11 mouse cellular contexts compared by ENCODE assay signal in the genomic region with DNA sequence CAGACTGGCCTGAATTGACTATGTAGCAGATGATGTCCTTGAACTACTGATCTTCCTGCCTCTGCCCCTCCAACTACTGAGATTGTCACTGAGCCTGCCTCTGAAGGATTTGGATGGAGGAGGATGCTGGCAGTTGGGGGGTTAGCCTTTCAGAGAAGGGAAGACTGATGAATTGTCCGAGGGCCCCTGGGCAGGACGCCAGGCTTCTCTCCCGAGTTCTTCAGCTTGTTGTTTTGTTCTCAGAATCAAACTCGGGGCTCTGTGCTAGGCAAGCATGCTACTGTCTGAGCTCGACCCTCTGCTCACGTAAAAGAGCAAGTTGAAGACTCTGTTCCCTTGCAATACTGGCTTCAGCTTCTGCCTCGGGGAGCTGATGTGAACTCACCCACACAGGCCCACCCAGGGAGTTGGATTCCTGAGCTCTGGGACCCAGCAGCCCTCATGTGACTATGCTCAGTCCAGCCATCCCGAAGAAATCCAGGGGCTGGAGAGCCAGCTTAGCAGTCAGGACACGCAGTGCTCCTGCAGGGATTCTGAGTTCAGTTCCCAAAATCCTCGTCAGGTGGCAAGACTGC. TPM values are rescaled to one million over a fixed set of nuclear protein-coding genes. Genes with fewer than 3 reads are reported as not detected.
A peak's percentile ranks its signal among the peaks of the same experiment; 100 is the strongest.
DNase-seq lines count a peak whose midpoint lies in the region; ATAC-seq lines count a peak whose summit lies in the region.
"Had no signal": no experiment of that assay in that cellular context is flagged by ENCODE, and none has a peak within 500 bp of the region (broad histone marks: within the 10 kb centered on the region; RNA-seq: fewer than 3 reads in every experiment).

No protein-coding gene starts in this region.

- DNase-seq in adrenal gland, postnatal 14 days = peak; percentile 56
- DNase-seq in adrenal gland, adult 2 months = no peak
- DNase-seq in kidney, postnatal 4 days = peak; percentile 54 to 67
- no peak for DNase-seq in kidney, adult 18-20 months
- peak; percentile 75 for DNase-seq in Muller cell, postnatal 12 days (ENCODE audit: inconsistent ontology term)
- no peak for DNase-seq in natural killer cell, adult 2 months (ENCODE audit: low spot score in 2 of 2)

- ATAC-seq in intestine, embryonic 15.5 days = no peak
- no peak for ATAC-seq in liver, embryonic 12.5 days
- ATAC-seq: inflammation-experienced regulatory T-cells, adult 6 months had no signal

- WGBS in intestine, embryonic 15.5 days = 35% methylated on average over 10 of the region's 10 CpGs
- WGBS in liver, embryonic 12.5 days (ENCODE audit: insufficient replicate concordance) = 58% methylated on average over 10 of the region's 10 CpGs

- 0 out of 2 replicates have a peak overlapping the region, but pooled peaks have one; percentile 22 for H3K4me2 ChIP-seq in intestine, embryonic 15.5 days (replicated peaks)
- no peak overlapping the region for H3K4me2 ChIP-seq in liver, embryonic 12.5 days
- H3K4me2 ChIP-seq: liver, embryonic 15.5 days had no signal

- no peaks in the 10 kb centered on the region for H3K9me3 ChIP-seq in intestine, embryonic 15.5 days
- H3K9me3 ChIP-seq in liver, embryonic 12.5 days (replicated peaks) = no peaks in the 10 kb centered on the region
- H3K9me3 ChIP-seq: liver, embryonic 15.5 days had no signal

- H3K9ac ChIP-seq in intestine, embryonic 15.5 days = no peak overlapping the region
- H3K9ac ChIP-seq in liver, embryonic 12.5 days = no peak overlapping the region
- H3K9ac ChIP-seq: liver, embryonic 15.5 days had no signal

- no peak overlapping the region for H3K4me3 ChIP-seq in intestine, embryonic 15.5 days (replicated peaks)
- no peak overlapping the region for H3K4me3 ChIP-seq in liver, embryonic 12.5 days
- H3K4me3 ChIP-seq: liver, embryonic 15.5 days had no signal

- peak overlapping the region; percentile 58 for H3K27ac ChIP-seq in intestine, embryonic 15.5 days
- H3K27ac ChIP-seq in liver, embryonic 12.5 days = no peak overlapping the region

- H3K4me1 ChIP-seq in intestine, embryonic 15.5 days (replicated peaks) = peaks cover 17% of the 10 kb centered on the region; the same call in 1 of the 2 replicates
- peaks cover 37% of the 10 kb centered on the region for H3K4me1 ChIP-seq in liver, embryonic 12.5 days

- H3K27me3 ChIP-seq in intestine, embryonic 15.5 days (replicated peaks) = no peaks in the 10 kb centered on the region
- no peaks in the 10 kb centered on the region for H3K27me3 ChIP-seq in liver, embryonic 12.5 days (replicated peaks)
- H3K27me3 ChIP-seq: liver, embryonic 15.5 days had no signal

- H3K36me3 ChIP-seq in intestine, embryonic 15.5 days = no peaks in the 10 kb centered on the region
- no peaks in the 10 kb centered on the region for H3K36me3 ChIP-seq in liver, embryonic 12.5 days
- H3K36me3 ChIP-seq: liver, embryonic 15.5 days had no signal

RNA-seq across cellular contexts. Expression of gene Ucp2, which starts 4.6 kb away (rescaled TPM):
- total RNA-seq in adrenal gland, postnatal 14 days (2021) = 355 and 500 TPM in 2 replicates
- total RNA-seq in adrenal gland, adult 2 months (2021) = 100 to 1,000 TPM; 187 to 254 TPM
- polyA plus RNA-seq in adrenal gland, adult 2 months (2012; rRNA removed) = 315 and 432 TPM in 2 replicates
- polyA plus RNA-seq in intestine, embryonic 15.5 days (2015; fragmentation: Nextera tagmentation; extraction: Ambion mirVana) = 272 and 287 TPM in 2 replicates
- 814 and 842 TPM in 2 replicates for polyA plus RNA-seq in liver, embryonic 12.5 days (2016; fragmentation: Nextera tagmentation; extraction: Ambion mirVana)

RNA-seq across cellular contexts. Expression of gene Ucp3, which starts 15.8 kb away (rescaled TPM):
- 41.2 and 43.0 TPM in 2 replicates for total RNA-seq in adrenal gland, postnatal 14 days (2021)
- total RNA-seq in adrenal gland, adult 2 months (2021) = 10 to 100 TPM; 22.7 to 58.7 TPM
- 17.0 and 35.6 TPM in 2 replicates for polyA plus RNA-seq in adrenal gland, adult 2 months (2012; rRNA removed)
- polyA plus RNA-seq in intestine, embryonic 15.5 days (2015; fragmentation: Nextera tagmentation; extraction: Ambion mirVana) = not detected in 2 replicates
- polyA plus RNA-seq in liver, embryonic 12.5 days (2016; fragmentation: Nextera tagmentation; extraction: Ambion mirVana) = 0.10 TPM in 1 of 2 replicates, not detected in the other
- total RNA-seq: MEL had no signal

RNA-seq across cellular contexts. Expression of gene Dnajb13, which starts 26.2 kb away (rescaled TPM):
- total RNA-seq in adrenal gland, postnatal 14 days (2021) = 0.30 TPM in 1 of 2 replicates, not detected in the other
- total RNA-seq in adrenal gland, adult 2 months (2021) = under 1 TPM; 0.17 to 0.24 TPM
- 0.20 TPM in 1 of 2 replicates, not detected in the other for polyA plus RNA-seq in adrenal gland, adult 2 months (2012; rRNA removed)
- polyA plus RNA-seq in intestine, embryonic 15.5 days (2015; fragmentation: Nextera tagmentation; extraction: Ambion mirVana) = 0.28 and 0.41 TPM in 2 replicates
- 2.5 TPM in 2 replicates for polyA plus RNA-seq in liver, embryonic 12.5 days (2016; fragmentation: Nextera tagmentation; extraction: Ambion mirVana)

RNA-seq across cellular contexts. Expression of gene Coa4, which starts 48.3 kb away (rescaled TPM):
- 7.8 and 10.4 TPM in 2 replicates for total RNA-seq in adrenal gland, postnatal 14 days (2021)
- 10 to 100 TPM in 1 of 2 experiments, 1 to 10 TPM in 1; 9.3 to 10.5 TPM for total RNA-seq in adrenal gland, adult 2 months (2021)
- polyA plus RNA-seq in adrenal gland, adult 2 months (2012; rRNA removed) = 4.4 and 5.2 TPM in 2 replicates
- 40.8 and 49.3 TPM in 2 replicates for polyA plus RNA-seq in intestine, embryonic 15.5 days (2015; fragmentation: Nextera tagmentation; extraction: Ambion mirVana)
- polyA plus RNA-seq in liver, embryonic 12.5 days (2016; fragmentation: Nextera tagmentation; extraction: Ambion mirVana) = 15.1 and 18.1 TPM in 2 replicates

Comparison
In these comparisons a context has a peak if more than half of its experiments do, and no peak if none do; other contexts are left out.
1. DNase-seq: peak in adrenal gland, postnatal 14 days (single experiment), kidney, postnatal 4 days (2 of 2) and Muller cell, postnatal 12 days (single experiment); none in adrenal gland, adult 2 months (single experiment), kidney, adult 18-20 months (single experiment) and natural killer cell, adult 2 months (0 of 2).
2. RNA of gene Ucp3, which starts 15.8 kb away (polyA plus RNA-seq): 17.0 to 35.6 TPM in adrenal gland, adult 2 months; 0.10 TPM in liver, embryonic 12.5 days and not detected in intestine, embryonic 15.5 days; every median in the first group is over 10 times any median in the second.